Comparison of ENCODE assay signal across 10 mouse cellular contexts in genomic region chr7:111547069-111547468, GRCm38 (mm10).
DNase-seq lines count a peak whose midpoint lies in the region; ATAC-seq and TF ChIP-seq lines count a peak whose summit lies in the region.
"Had no signal": no experiment of that assay in that cellular context is flagged by ENCODE, and none has a peak within 500 bp of the region (broad histone marks: within the 10 kb centered on the region; RNA-seq: fewer than 3 reads in every experiment).

No protein-coding gene starts in this region.

- DNase-seq in kidney, adult 11 months, result peak; percentile 38
- DNase-seq in kidney, adult 9 months, result no peak
- peak; percentile 69 for DNase-seq in forebrain, embryonic 14.5 days (ENCODE audit: low spot score)
- DNase-seq in left cerebral cortex, adult 2 months (ENCODE audit: extremely low spot score in 1 of 2, low spot score in 2 of 2), result peak in 1 of 2 experiments; percentile 56
- peak; percentile 22 for DNase-seq in retina, embryonic 14.5 days (ENCODE audit: low spot score)
- DNase-seq in layer of hippocampus, adult 9-10 months (ENCODE audit: low spot score), result no peak
- DNase-seq in adrenal gland, adult 2 months, result no peak
- DNase-seq: heart, postnatal 14 days had no signal

- H3K9ac ChIP-seq in forebrain, embryonic 14.5 days (ENCODE audit: low read length), result no peak overlapping the region
- no peak overlapping the region for H3K9ac ChIP-seq in intestine, embryonic 16.5 days (ENCODE audit: low read depth, low read length)
- H3K9ac ChIP-seq: limb, embryonic 13.5 days had no signal

- ATAC-seq in forebrain, embryonic 14.5 days, result peak; percentile 80
- ATAC-seq in intestine, embryonic 16.5 days, result no peak

- H3K36me3 ChIP-seq in forebrain, embryonic 14.5 days (ENCODE audit: control insufficient read depth, insufficient read depth, low read length), result no peaks in the 10 kb centered on the region
- no peaks in the 10 kb centered on the region for H3K36me3 ChIP-seq in intestine, embryonic 16.5 days (ENCODE audit: control insufficient read depth, insufficient read depth, low read length)
- H3K36me3 ChIP-seq: limb, embryonic 13.5 days had no signal

- WGBS in forebrain, embryonic 14.5 days, result 24% methylated on average over 10 of the region's 10 CpGs
- 62% methylated on average over 10 of the region's 10 CpGs for WGBS in intestine, embryonic 16.5 days

- intact Hi-C loops in left cerebral cortex, adult 2 months (cut with DNase I), result loop anchor here (10.0 kb wide), 1 partner anchor 302 kb away; no protein-coding TSS in a partner anchor

- H3K27me3 ChIP-seq in forebrain, embryonic 14.5 days (replicated peaks; ENCODE audit: control insufficient read depth, insufficient read depth, low read length), result no peaks in the 10 kb centered on the region
- H3K27me3 ChIP-seq in intestine, embryonic 16.5 days (replicated peaks; ENCODE audit: control insufficient read depth, insufficient read depth, low read length), result no peaks in the 10 kb centered on the region
- H3K27me3 ChIP-seq: limb, embryonic 13.5 days had no signal

- H3K9me3 ChIP-seq in forebrain, embryonic 14.5 days (replicated peaks; ENCODE audit: control insufficient read depth, low read length), result no peaks in the 10 kb centered on the region
- H3K9me3 ChIP-seq in intestine, embryonic 16.5 days (ENCODE audit: control insufficient read depth, low read length), result no peaks in the 10 kb centered on the region
- H3K9me3 ChIP-seq: limb, embryonic 13.5 days had no signal

- no peak; the same call in 1 of the 2 replicates for TF ChIP-seq CTCF in left cerebral cortex, adult 2 months (IDR thresholded peaks at IDR 0.05)

- H3K4me3 ChIP-seq in forebrain, embryonic 14.5 days (ENCODE audit: low read depth, low read length), result no peak overlapping the region
- H3K4me3 ChIP-seq in left cerebral cortex, adult 2 months, result no peak overlapping the region
- H3K4me3 ChIP-seq in intestine, embryonic 16.5 days (ENCODE audit: low read length), result no peak overlapping the region
- H3K4me3 ChIP-seq: limb, embryonic 13.5 days had no signal

- H3K4me1 ChIP-seq in forebrain, embryonic 14.5 days (ENCODE audit: control insufficient read depth, insufficient read depth, low read length), result peaks cover 8% of the 10 kb centered on the region
- H3K4me1 ChIP-seq in intestine, embryonic 16.5 days (ENCODE audit: control insufficient read depth, insufficient read depth, low read length), result no peaks in the 10 kb centered on the region; the same call in 1 of the 2 replicates
- H3K4me1 ChIP-seq: limb, embryonic 13.5 days had no signal

- H3K27ac ChIP-seq in forebrain, embryonic 14.5 days (ENCODE audit: low read depth, low read length), result peak overlapping the region; percentile 17; the same call in 1 of the 2 replicates
- peak overlapping the region; percentile 48 for H3K27ac ChIP-seq in left cerebral cortex, adult 2 months
- no peak overlapping the region for H3K27ac ChIP-seq in intestine, embryonic 16.5 days (ENCODE audit: low read length)
- H3K27ac ChIP-seq: limb, embryonic 13.5 days had no signal

- no peak overlapping the region; the same call in 1 of the 2 replicates for H3K4me2 ChIP-seq in forebrain, embryonic 14.5 days (ENCODE audit: low read length)
- no peak overlapping the region for H3K4me2 ChIP-seq in intestine, embryonic 16.5 days (ENCODE audit: low read depth, low read length)
- H3K4me2 ChIP-seq: limb, embryonic 13.5 days had no signal

Comparison
In these comparisons a context has a peak if more than half of its experiments do, and no peak if none do; other contexts are left out.
1. DNase-seq: peak in kidney, adult 11 months (single experiment), forebrain, embryonic 14.5 days (single experiment) and retina, embryonic 14.5 days (single experiment); none in kidney, adult 9 months (single experiment), layer of hippocampus, adult 9-10 months (single experiment) and adrenal gland, adult 2 months (single experiment).